Mouse (Mus musculus) frontal cortex, postnatal 36 days (tissue): Measurements from ENCODE around the gene Pitpnm3.

ENCODE experiments used
- DNase-seq, 2 experiments: peaks; one replicate each; pipeline ENCODE4 v3.0.0; 2022; ENCODE audit warnings: low spot score in 2 of 2

The Pitpnm3 gene

GRCm38 (mm10) chr11:72050895-72051858 lies 84.4 kb downstream of the Pitpnm3 start:
- DNase-seq: peak; percentile 63

GRCm38 (mm10) chr11:72050168-72050894 lies 85.2 kb downstream of the Pitpnm3 start:
- DNase-seq: no peak

- DNase-seq: no peak
Measured at GRCm38 (mm10) chr11:72049171-72049759, 86.3 kb downstream of the Pitpnm3 start.

GRCm38 (mm10) chr11:72048730-72049129 lies 86.8 kb downstream of the Pitpnm3 start:
- DNase-seq: no peak

- DNase-seq: no peak
Measured at GRCm38 (mm10) chr11:72044231-72044630, 91.3 kb downstream of the Pitpnm3 start.

GRCm38 (mm10) chr11:72042631-72043030 lies 92.9 kb downstream of the Pitpnm3 start:
- no peak for DNase-seq

GRCm38 (mm10) chr11:72041768-72042607 lies 93.6 kb downstream of the Pitpnm3 start, which contains the start of gene Pimreg:
Gene Pimreg (plus strand): TSS chr11:72042032.
- DNase-seq: peak; percentile 73 to 87

GRCm38 (mm10) chr11:72041290-72041767 lies 94.2 kb downstream of the Pitpnm3 start:
- no peak for DNase-seq

- peak; percentile 51 to 53 for DNase-seq
Measured at GRCm38 (mm10) chr11:72039599-72040386, 95.8 kb downstream of the Pitpnm3 start.

GRCm38 (mm10) chr11:72037996-72038395 lies 97.6 kb downstream of the Pitpnm3 start:
- DNase-seq: peak; percentile 82 to 86

GRCm38 (mm10) chr11:72037409-72037808 lies 98.2 kb downstream of the Pitpnm3 start, which contains the start of gene Aipl1:
Gene Aipl1 (minus strand): TSS chr11:72037509.
- no peak for DNase-seq

GRCm38 (mm10) chr11:72032589-72032988 lies 103.0 kb downstream of the Pitpnm3 start:
- DNase-seq: no peak

GRCm38 (mm10) chr11:72032091-72032490 lies 103.5 kb downstream of the Pitpnm3 start:
- DNase-seq: no peak

GRCm38 (mm10) chr11:72031353-72031752 lies 104.2 kb downstream of the Pitpnm3 start:
- no peak for DNase-seq

GRCm38 (mm10) chr11:72029143-72029542 lies 106.4 kb downstream of the Pitpnm3 start:
- DNase-seq: no peak

- no peak for DNase-seq
Measured at GRCm38 (mm10) chr11:72027836-72028235, 107.7 kb downstream of the Pitpnm3 start.

- no peak for DNase-seq
Measured at GRCm38 (mm10) chr11:72026516-72026915, 109.1 kb downstream of the Pitpnm3 start.

GRCm38 (mm10) chr11:72025843-72026242 lies 109.7 kb downstream of the Pitpnm3 start:
- no peak for DNase-seq

GRCm38 (mm10) chr11:72024193-72024781 lies 111.3 kb downstream of the Pitpnm3 start:
- DNase-seq: peak; percentile 57 to 71

- DNase-seq: no peak
Measured at GRCm38 (mm10) chr11:72023581-72023980, 112.0 kb downstream of the Pitpnm3 start.
